Mouse (Mus musculus) ovary, postnatal 36 days (tissue): Measurements from ENCODE around the gene Glipr1.
A peak's percentile ranks its signal among the peaks of the same experiment; 100 is the strongest.
"Not testable (repeated sequence)": the region's sequence is repeated elsewhere in the genome, so short reads cannot be mapped to it uniquely, and the experiment has no call there.

Experiments
- DNase-seq: peaks from one replicate; pipeline ENCODE4 v3.0.0; 2022; ENCODE audit warnings: low spot score, mixed read lengths

The Glipr1 gene

GRCm38 (mm10) chr10:112002544-112003215, at the start of gene Glipr1:
Gene Glipr1, minus strand, starts transcription at chr10:112002631.
- DNase-seq, result no peak

GRCm38 (mm10) chr10:112051956-112052355, 49.5 kb upstream of the Glipr1 start:
- not testable (repeated sequence) for DNase-seq

- DNase-seq, result no peak
These were observed 48.8 kb upstream of the Glipr1 start for GRCm38 (mm10) chr10:112051220-112051619.

GRCm38 (mm10) chr10:112044283-112044682, 41.9 kb upstream of the Glipr1 start:
- DNase-seq, result not testable (repeated sequence)

GRCm38 (mm10) chr10:112043523-112043922, 41.1 kb upstream of the Glipr1 start:
- DNase-seq, result not testable (repeated sequence)

- not testable (repeated sequence) for DNase-seq
These were observed 26.3 kb upstream of the Glipr1 start for GRCm38 (mm10) chr10:112028689-112029088.

GRCm38 (mm10) chr10:112023585-112023984, 21.2 kb upstream of the Glipr1 start:
- no peak for DNase-seq

GRCm38 (mm10) chr10:112009511-112009910, 7.1 kb upstream of the Glipr1 start:
- DNase-seq, result not testable (repeated sequence)

GRCm38 (mm10) chr10:112001756-112002520, 493 bp downstream of the Glipr1 start:
- no peak for DNase-seq

- DNase-seq, result no peak
These were observed 1.1 kb downstream of the Glipr1 start for GRCm38 (mm10) chr10:112001350-112001749.

GRCm38 (mm10) chr10:112000568-112000967, 1.9 kb downstream of the Glipr1 start:
- DNase-seq, result no peak

GRCm38 (mm10) chr10:111999765-112000164, 2.7 kb downstream of the Glipr1 start:
- DNase-seq, result no peak

- no peak for DNase-seq
These were observed 4.8 kb downstream of the Glipr1 start for GRCm38 (mm10) chr10:111997671-111998070.

- no peak for DNase-seq
These were observed 5.5 kb downstream of the Glipr1 start for GRCm38 (mm10) chr10:111996911-111997347.

- DNase-seq, result no peak
These were observed 5.9 kb downstream of the Glipr1 start for GRCm38 (mm10) chr10:111996549-111996904.

- DNase-seq, result no peak
These were observed 6.5 kb downstream of the Glipr1 start for GRCm38 (mm10) chr10:111995803-111996548.

GRCm38 (mm10) chr10:111986453-111986852, 16.0 kb downstream of the Glipr1 start:
- no peak for DNase-seq

- no peak for DNase-seq
These were observed 19.4 kb downstream of the Glipr1 start for GRCm38 (mm10) chr10:111983070-111983469.

- DNase-seq, result peak; percentile 36
These were observed 24.8 kb downstream of the Glipr1 start for GRCm38 (mm10) chr10:111977584-111977983.

GRCm38 (mm10) chr10:111972542-111973361, 29.7 kb downstream of the Glipr1 start, which contains the start of gene Krr1:
Gene Krr1, plus strand, starts transcription at chr10:111972664.
- DNase-seq, result peak; percentile 85

GRCm38 (mm10) chr10:111971929-111972328, 30.5 kb downstream of the Glipr1 start:
- DNase-seq, result no peak

- no peak for DNase-seq
These were observed 36.0 kb downstream of the Glipr1 start for GRCm38 (mm10) chr10:111966394-111966793.
